Mouse (Mus musculus): ENCODE measurements around the gene Mrgprg. TPM values are rescaled to one million over a fixed set of nuclear protein-coding genes. Genes with fewer than 3 reads are reported as not detected.

Mrgprg gene
- polyA plus RNA-seq (2014; fragmentation: Illumina TruSeq; extraction: RNeasy Lipid Tissue Mini Kit (QIAGEN cat#74804); ENCODE audit: low read depth, low replicate concordance): not detected

DNA sequence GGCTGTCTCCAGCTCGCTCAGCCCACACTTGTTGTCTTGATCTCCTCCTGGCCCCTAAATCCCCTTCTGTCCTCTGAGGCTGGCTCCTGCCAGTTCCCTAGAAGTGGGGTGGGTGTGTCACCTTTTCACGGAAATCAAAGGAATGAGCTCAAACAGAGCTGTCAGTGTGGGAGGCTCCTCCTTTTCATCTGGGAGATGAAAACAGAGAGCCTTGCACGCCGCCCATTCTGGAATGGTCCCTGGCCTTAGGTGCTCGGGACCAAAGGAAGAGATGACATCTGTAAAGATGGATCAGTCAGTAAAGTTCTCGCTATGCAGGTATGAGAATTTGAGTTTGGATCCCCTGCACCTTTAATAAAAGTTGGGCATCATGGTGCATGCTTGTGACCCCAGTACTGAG lies at the start of gene Mrgprg:
TSS of gene Mrgprg (minus strand) at position 101 of the 400 bp plus-strand sequence.

DNA sequence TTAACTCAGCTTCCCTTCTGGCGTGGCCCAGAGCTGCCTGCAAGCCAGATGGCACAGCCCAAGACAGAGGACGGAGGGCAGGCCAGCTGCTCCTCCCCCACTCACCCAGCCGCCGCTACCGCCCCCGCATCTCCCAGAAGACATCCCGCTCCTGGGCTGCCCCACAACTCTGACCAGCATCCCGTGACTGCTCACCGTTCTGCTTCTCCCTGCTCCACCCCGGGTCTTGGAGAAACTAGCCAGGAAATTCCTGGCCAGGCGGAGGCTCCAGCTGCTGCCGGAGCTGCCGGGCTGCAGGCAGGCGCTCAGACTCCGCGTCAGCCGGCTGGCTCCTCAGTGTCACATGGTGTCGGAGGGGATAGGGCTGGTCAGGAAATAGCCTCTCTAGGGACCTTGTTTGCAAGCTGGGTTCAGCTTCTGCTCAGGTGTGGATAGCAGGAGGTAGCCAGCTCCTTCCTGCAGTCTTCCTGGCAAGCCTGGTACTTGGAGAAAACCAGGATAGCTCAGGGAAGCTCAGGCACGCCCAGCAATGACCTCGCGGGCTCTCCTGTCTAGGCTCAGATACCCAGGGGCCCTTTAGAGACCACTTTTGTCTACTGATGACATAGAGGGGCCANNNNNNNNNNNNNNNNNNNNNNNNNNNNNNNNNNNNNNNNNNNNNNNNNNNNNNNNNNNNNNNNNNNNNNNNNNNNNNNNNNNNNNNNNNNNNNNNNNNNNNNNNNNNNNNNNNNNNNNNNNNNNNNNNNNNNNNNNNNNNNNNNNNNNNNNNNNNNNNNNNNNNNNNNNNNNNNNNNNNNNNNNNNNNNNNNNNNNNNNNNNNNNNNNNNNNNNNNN lies 17.4 kb upstream of the Mrgprg start, which contains the start of gene Mrgpre:
TSS of gene Mrgpre (minus strand) at position 505 of the 834 bp plus-strand sequence.

GRCm38 (mm10) chr7:143756125-143757026 lies 10.4 kb downstream of the Mrgprg start, which contains the start of gene Osbpl5:
Gene Osbpl5, minus strand, starts transcription at chr7:143756985.

Other genes with a start within 250 kb of the Mrgprg start
- 36.8 TPM for gene Nap1l4, start 217.9 kb downstream of the Mrgprg start, polyA plus RNA-seq (2014; fragmentation: Illumina TruSeq; extraction: RNeasy Lipid Tissue Mini Kit (QIAGEN cat#74804); ENCODE audit: low read depth, low replicate concordance)
- 14.8 TPM for gene Cars, start 166.9 kb downstream of the Mrgprg start, polyA plus RNA-seq (2014; fragmentation: Illumina TruSeq; extraction: RNeasy Lipid Tissue Mini Kit (QIAGEN cat#74804); ENCODE audit: low read depth, low replicate concordance)
- gene Tnfrsf26, start 138.3 kb downstream of the Mrgprg start, polyA plus RNA-seq (2014; fragmentation: Illumina TruSeq; extraction: RNeasy Lipid Tissue Mini Kit (QIAGEN cat#74804); ENCODE audit: low read depth, low replicate concordance): 0.93 TPM
- gene Tnfrsf22, start 117.3 kb downstream of the Mrgprg start, polyA plus RNA-seq (2014; fragmentation: Illumina TruSeq; extraction: RNeasy Lipid Tissue Mini Kit (QIAGEN cat#74804); ENCODE audit: low read depth, low replicate concordance): 1.2 TPM
- 0.45 TPM for gene Tnfrsf23, start 81.1 kb downstream of the Mrgprg start, polyA plus RNA-seq (2014; fragmentation: Illumina TruSeq; extraction: RNeasy Lipid Tissue Mini Kit (QIAGEN cat#74804); ENCODE audit: low read depth, low replicate concordance)
- 0.26 TPM for gene Osbpl5, start 10.0 kb downstream of the Mrgprg start, polyA plus RNA-seq (2014; fragmentation: Illumina TruSeq; extraction: RNeasy Lipid Tissue Mini Kit (QIAGEN cat#74804); ENCODE audit: low read depth, low replicate concordance)
- 0.21 TPM for gene Mrgpre, start 17.5 kb upstream of the Mrgprg start, polyA plus RNA-seq (2014; fragmentation: Illumina TruSeq; extraction: RNeasy Lipid Tissue Mini Kit (QIAGEN cat#74804); ENCODE audit: low read depth, low replicate concordance)
- gene Nadsyn1, start 55.9 kb upstream of the Mrgprg start, polyA plus RNA-seq (2014; fragmentation: Illumina TruSeq; extraction: RNeasy Lipid Tissue Mini Kit (QIAGEN cat#74804); ENCODE audit: low read depth, low replicate concordance): 14.1 TPM
- gene Dhcr7, start 56.2 kb upstream of the Mrgprg start, polyA plus RNA-seq (2014; fragmentation: Illumina TruSeq; extraction: RNeasy Lipid Tissue Mini Kit (QIAGEN cat#74804); ENCODE audit: low read depth, low replicate concordance): 30.8 TPM
- not detected for gene Gm498, start 99.8 kb upstream of the Mrgprg start, polyA plus RNA-seq (2014; fragmentation: Illumina TruSeq; extraction: RNeasy Lipid Tissue Mini Kit (QIAGEN cat#74804); ENCODE audit: low read depth, low replicate concordance)
- 3.5 TPM for gene Shank2, start 234.9 kb upstream of the Mrgprg start, polyA plus RNA-seq (2014; fragmentation: Illumina TruSeq; extraction: RNeasy Lipid Tissue Mini Kit (QIAGEN cat#74804); ENCODE audit: low read depth, low replicate concordance)

All from liver, adult 10 weeks (tissue).